Mouse (Mus musculus) cortical plate, adult 2 months (tissue): Measurements from ENCODE around the gene Nmrk2.

Source experiments
- CTCF ChIP-seq: fragments of 200-500 bp; IDR thresholded peaks from 2 replicates; pipeline ENCODE4 v1.5.1; 2011; ENCODE audit warnings: mild to moderate bottlenecking, control low read depth, low read length; ENCODE audit not compliant: insufficient read depth; ENCODE audit errors: extremely low read depth
- POLR2A ChIP-seq: fragments of 200-500 bp; IDR thresholded peaks from 2 replicates; pipeline ENCODE4 v1.6.1; 2011; ENCODE audit warnings: mild to moderate bottlenecking, low read length, control low read depth; ENCODE audit not compliant: insufficient read depth; ENCODE audit errors: extremely low read depth

DNA sequence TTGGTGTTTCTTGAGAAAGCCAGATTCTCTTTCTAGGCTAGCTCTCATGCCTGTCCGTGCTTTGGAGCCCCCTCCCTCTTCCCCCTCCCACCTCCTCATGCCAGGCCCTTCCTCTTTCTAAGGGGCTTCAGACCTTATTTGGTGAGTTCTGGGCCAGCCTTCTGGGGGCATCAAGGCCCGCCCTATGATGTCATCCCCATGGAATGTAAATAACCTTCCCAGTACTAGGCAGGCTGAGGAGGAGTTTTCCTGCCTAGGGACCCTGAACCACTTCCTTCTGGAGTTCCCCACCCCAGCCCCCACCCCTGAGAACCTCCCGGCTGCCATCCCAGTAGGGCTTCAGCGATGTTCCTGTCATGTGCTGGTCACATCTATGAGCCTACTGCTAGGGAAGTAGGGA, 17.1 kb downstream of the Nmrk2 start:
- TF ChIP-seq POLR2A (no peak), CTCF (no peak)
